Mouse (Mus musculus) C2C12 (cell line): ENCODE measurements around the gene Syne2.

Experiments
- CEBPB ChIP-seq: IDR thresholded peaks from one replicate; pipeline ENCODE4 v1.6.1; 2011; ENCODE audit warnings: low read depth, mild to moderate bottlenecking, control low read depth, moderate library complexity
- CTCF ChIP-seq: IDR thresholded peaks from one replicate; pipeline ENCODE4 v1.5.1; 2011; ENCODE audit not compliant: control insufficient read depth, insufficient read depth, insufficient read length
- MAX ChIP-seq: IDR thresholded peaks from one replicate; pipeline ENCODE4 v1.6.1; 2011; ENCODE audit warnings: mild to moderate bottlenecking, control low read depth
- MYOD1 ChIP-seq: IDR thresholded peaks from one replicate; pipeline ENCODE4 v1.6.1; 2011; ENCODE audit warnings: low read depth; ENCODE audit not compliant: control insufficient read depth, insufficient read length
- MYOG ChIP-seq: IDR thresholded peaks from one replicate; pipeline ENCODE4 v1.6.1; 2011; ENCODE audit not compliant: control insufficient read depth, insufficient read length; ENCODE audit errors: extremely low read depth
- USF1 ChIP-seq: IDR thresholded peaks from one replicate; pipeline ENCODE4 v1.6.1; 2011; ENCODE audit warnings: low read depth, mild to moderate bottlenecking, control low read depth, moderate library complexity

- TF ChIP-seq CTCF (no peak), USF1 (no peak), MAX (no peak), CEBPB (no peak), MYOD1 (no peak), MYOG (no peak)
Observed at GRCm38 (mm10) chr12:75881554-75881953, 63.6 kb downstream of the Syne2 start.
